Mouse (Mus musculus): ENCODE measurements at regions not wholly inside any gene's neighbourhood (a gene's known extent, or its start where the extent isn't known, plus 50 kb on each side); places are given as distances from the start of the nearest gene placed in this dataset.

DNA sequence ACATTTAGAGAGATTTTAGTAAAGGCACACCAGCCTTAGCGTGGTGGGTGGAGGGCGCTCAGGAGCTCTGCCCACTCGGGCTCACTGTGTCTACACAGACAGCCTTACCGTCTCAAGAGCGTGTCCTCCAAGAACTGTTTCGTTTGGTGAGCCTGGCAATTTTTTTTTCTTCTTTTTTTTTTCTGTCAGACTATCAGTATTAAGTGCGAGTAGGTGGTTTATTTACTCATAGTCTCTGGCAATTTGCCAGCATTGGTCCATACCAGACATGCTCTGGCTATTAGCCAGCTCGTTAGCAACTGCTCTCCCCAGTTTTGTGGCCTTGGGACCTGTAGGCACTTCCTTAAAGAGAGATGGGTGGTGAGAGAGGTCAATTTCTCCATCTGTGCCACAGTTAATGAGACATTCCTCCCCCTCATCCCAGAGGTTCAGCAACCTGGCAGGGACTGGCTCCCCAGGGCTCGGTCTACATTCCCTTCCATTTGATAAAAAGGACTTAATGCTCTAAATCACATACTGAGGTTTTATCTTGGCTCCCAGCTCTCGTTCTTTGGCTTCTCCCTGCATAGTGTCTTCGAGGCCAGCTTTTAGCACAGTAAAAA, 192.9 kb upstream of the Hs6st1 start:
- TF ChIP-seq CTCF (IDR thresholded peaks at IDR 0.05; ENCODE audit: extremely low read depth, insufficient read depth, insufficient read length, insufficient replicate concordance) = no peak
- no peak for TF ChIP-seq POLR2A (IDR thresholded peaks at IDR 0.05; ENCODE audit: low read depth, low read length)
